In the genomic region with DNA sequence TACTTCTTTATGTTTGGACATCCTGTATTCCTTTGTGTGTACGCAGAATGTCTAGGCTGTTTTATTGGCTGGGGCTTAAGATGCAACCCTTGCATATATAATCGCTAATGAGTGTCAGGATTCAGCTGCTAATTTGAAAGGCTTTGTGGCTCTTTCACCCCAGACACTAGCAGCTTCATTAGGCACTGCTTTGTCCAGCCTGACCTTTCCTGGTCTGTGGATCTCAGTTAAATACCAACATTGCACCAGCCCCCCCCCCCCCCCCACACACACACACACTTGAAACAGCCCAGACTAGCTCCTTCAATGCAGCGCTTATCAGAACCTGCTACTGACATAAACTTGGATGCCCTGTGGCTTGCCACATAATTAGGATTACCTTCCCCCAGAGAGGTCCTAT, we compare ENCODE assay signal across 13 mouse cellular contexts.
A peak's percentile ranks its signal among the peaks of the same experiment; 100 is the strongest.
DNase-seq lines count a peak whose midpoint lies in the region; ATAC-seq and TF ChIP-seq lines count a peak whose summit lies in the region.
"Had no signal": no experiment of that assay in that cellular context is flagged by ENCODE, and none has a peak within 500 bp of the region (broad histone marks: within the 10 kb centered on the region; RNA-seq: fewer than 3 reads in every experiment).

No protein-coding gene starts in this region.

- H3K36me3 ChIP-seq in lung, embryonic 14.5 days (ENCODE audit: insufficient read depth), result no peaks in the 10 kb centered on the region
- no peaks in the 10 kb centered on the region for H3K36me3 ChIP-seq in forebrain, embryonic 15.5 days
- H3K36me3 ChIP-seq in midbrain, embryonic 10.5 days, result no peaks in the 10 kb centered on the region
- H3K36me3 ChIP-seq: embryonic facial prominence, embryonic 15.5 days; limb, embryonic 15.5 days had no signal

- H3K27ac ChIP-seq in lung, embryonic 14.5 days (ENCODE audit: low read depth), result no peak overlapping the region
- H3K27ac ChIP-seq in forebrain, embryonic 15.5 days (replicated peaks), result peak overlapping the region; percentile 67
- no peak overlapping the region for H3K27ac ChIP-seq in midbrain, embryonic 10.5 days (replicated peaks)
- H3K27ac ChIP-seq: embryonic facial prominence, embryonic 15.5 days; limb, embryonic 15.5 days had no signal

- no peaks in the 10 kb centered on the region for H3K9me3 ChIP-seq in lung, embryonic 14.5 days (ENCODE audit: low read depth, low read length)
- no peaks in the 10 kb centered on the region for H3K9me3 ChIP-seq in forebrain, embryonic 15.5 days
- H3K9me3 ChIP-seq in midbrain, embryonic 10.5 days (replicated peaks), result 0 out of 2 replicates have a peak, but pooled peaks cover 3% of the 10 kb centered on the region
- H3K9me3 ChIP-seq: embryonic facial prominence, embryonic 15.5 days; limb, embryonic 15.5 days had no signal

- H3K9ac ChIP-seq in lung, embryonic 14.5 days, result no peak overlapping the region
- no peak overlapping the region for H3K9ac ChIP-seq in forebrain, embryonic 15.5 days (replicated peaks)
- H3K9ac ChIP-seq: embryonic facial prominence, embryonic 15.5 days; limb, embryonic 15.5 days had no signal

- no peaks in the 10 kb centered on the region for H3K27me3 ChIP-seq in lung, embryonic 14.5 days (ENCODE audit: insufficient read depth, low read length)
- no peaks in the 10 kb centered on the region for H3K27me3 ChIP-seq in forebrain, embryonic 15.5 days
- peaks cover 15% of the 10 kb centered on the region; the same call in 1 of the 2 replicates for H3K27me3 ChIP-seq in midbrain, embryonic 10.5 days (ENCODE audit: low read depth, poor library complexity, severe bottlenecking)
- H3K27me3 ChIP-seq: embryonic facial prominence, embryonic 15.5 days; limb, embryonic 15.5 days had no signal

- H3K4me1 ChIP-seq in lung, embryonic 14.5 days (ENCODE audit: insufficient read depth), result no peaks in the 10 kb centered on the region
- H3K4me1 ChIP-seq in forebrain, embryonic 15.5 days, result peaks cover 42% of the 10 kb centered on the region
- peaks cover 41% of the 10 kb centered on the region for H3K4me1 ChIP-seq in midbrain, embryonic 10.5 days

- no peak for TF ChIP-seq CTCF in lung, embryonic 14.5 days (IDR thresholded peaks at IDR 0.05; ENCODE audit: low read depth)

- no peak overlapping the region for H3K4me2 ChIP-seq in lung, embryonic 14.5 days
- peak overlapping the region; percentile 25 for H3K4me2 ChIP-seq in forebrain, embryonic 15.5 days (replicated peaks)
- H3K4me2 ChIP-seq: embryonic facial prominence, embryonic 15.5 days; limb, embryonic 15.5 days had no signal

- 41% methylated on average over 3 of the region's 3 CpGs for WGBS in lung, embryonic 14.5 days
- WGBS in forebrain, embryonic 15.5 days, result 4% methylated on average over 3 of the region's 3 CpGs
- WGBS in midbrain, embryonic 10.5 days, result 18% methylated on average over 3 of the region's 3 CpGs

- H3K4me3 ChIP-seq in lung, embryonic 14.5 days (ENCODE audit: low read depth, low read length), result no peak overlapping the region
- H3K4me3 ChIP-seq in forebrain, embryonic 15.5 days, result no peak overlapping the region; the same call in 1 of the 2 replicates
- H3K4me3 ChIP-seq in midbrain, embryonic 10.5 days, result no peak overlapping the region
- H3K4me3 ChIP-seq: embryonic facial prominence, embryonic 15.5 days; limb, embryonic 15.5 days had no signal

- no peak for DNase-seq in lung, embryonic 14.5 days
- no peak for DNase-seq in lung, postnatal 36 days
- peak; percentile 31 for DNase-seq in midbrain, embryonic 10.5 days (ENCODE audit: low spot score)
- peak; percentile 22 for DNase-seq in yolk sac, embryonic 10.5 days (ENCODE audit: low spot score)
- DNase-seq in layer of hippocampus, adult 9-11 months, result no peak
- DNase-seq in layer of hippocampus, adult 11-12 months (ENCODE audit: low spot score), result no peak
- no peak for DNase-seq in frontal cortex, postnatal 25 days (ENCODE audit: low spot score in 2 of 2)
- DNase-seq: gastrocnemius, postnatal 10 days; kidney, adult 9 months; lung, postnatal 14 days had no signal

- peak; percentile 31 for ATAC-seq in lung, embryonic 14.5 days (ENCODE audit: insufficient read depth)
- ATAC-seq in forebrain, embryonic 15.5 days (replicated peaks), result peak; percentile 64

Comparison
In these comparisons a context has a peak if more than half of its experiments do, and no peak if none do; other contexts are left out.
1. DNase-seq: peak in midbrain, embryonic 10.5 days (single experiment) and yolk sac, embryonic 10.5 days (single experiment); none in lung, embryonic 14.5 days (single experiment), lung, postnatal 36 days (single experiment), layer of hippocampus, adult 9-11 months (single experiment), layer of hippocampus, adult 11-12 months (single experiment) and frontal cortex, postnatal 25 days (0 of 2).